Mouse (Mus musculus): ENCODE measurements around the gene Sec61b. TPM values are rescaled to one million over a fixed set of nuclear protein-coding genes. Genes with fewer than 3 reads are reported as not detected.

Gene Sec61b
- 441 TPM in 2 replicates for polyA plus RNA-seq (2016; fragmentation: Nextera tagmentation; extraction: Ambion mirVana)

DNA sequence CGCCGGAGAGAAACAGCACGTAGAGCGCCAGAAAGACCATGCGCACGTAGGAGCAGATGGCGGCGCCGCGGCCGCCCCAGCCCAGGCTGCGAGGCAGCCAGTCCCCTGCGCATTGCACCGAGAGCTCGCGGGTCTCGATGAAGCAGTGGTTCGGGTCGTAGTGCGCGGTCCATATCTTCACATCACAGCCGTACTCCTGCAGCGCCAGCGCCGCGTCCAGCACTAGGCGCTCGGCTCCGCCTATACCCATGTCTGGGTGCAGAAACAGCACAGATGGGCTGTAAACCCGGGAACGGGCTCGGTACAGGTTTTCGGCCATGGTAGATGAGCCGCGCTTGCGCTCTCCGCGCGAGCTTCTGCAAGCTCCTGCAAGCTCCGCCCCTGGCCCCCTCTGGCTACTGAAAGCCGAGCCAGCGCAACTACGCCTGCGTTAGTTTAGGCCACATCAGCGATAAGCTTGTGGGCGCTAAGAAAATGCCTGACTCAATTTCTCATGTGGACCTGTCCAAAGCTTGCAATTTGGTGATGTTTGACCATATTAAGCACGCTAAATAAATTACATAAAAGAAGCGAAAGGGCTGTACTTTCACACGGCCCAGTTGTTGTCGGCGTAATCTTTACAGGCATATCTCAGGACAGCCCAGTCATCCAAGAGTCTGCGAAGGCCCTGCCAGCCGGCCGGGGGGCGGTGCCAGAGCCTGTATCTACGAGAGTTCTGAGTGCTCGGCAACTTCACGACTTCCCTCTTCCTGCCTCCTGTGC lies at the start of gene Sec61b, which contains the start of gene Alg2:
Sec61b (plus strand) TSS at position 691 of the 762 bp plus-strand sequence.
Alg2 (minus strand) TSS at position 366 of the 762 bp plus-strand sequence.
- Histone ChIP-seq H3K4me1 (replicated peaks) (peaks cover 21% of the 10 kb centered on the region), H3K4me2 (peak within 1 kb of the TSS; percentile 73), H3K27ac (peak within 1 kb of the TSS; percentile 98), H3K36me3 (peaks cover 60% of the 10 kb centered on the region), H3K9ac (replicated peaks) (peak within 1 kb of the TSS; percentile 84), H3K4me3 (replicated peaks) (peak within 1 kb of the TSS; percentile 76), H3K9me3 (0 out of 2 replicates have a peak, but pooled peaks cover 4% of the 10 kb centered on the region), H3K27me3 (no peaks in the 10 kb centered on the region)
- peak; percentile 96 for ATAC-seq (ENCODE audit: insufficient number of reproducible peaks, insufficient read depth, low FRiP score, low TSS enrichment, low read depth)
- WGBS: under 1% methylated on average over 58 of the region's 58 CpGs

DNA sequence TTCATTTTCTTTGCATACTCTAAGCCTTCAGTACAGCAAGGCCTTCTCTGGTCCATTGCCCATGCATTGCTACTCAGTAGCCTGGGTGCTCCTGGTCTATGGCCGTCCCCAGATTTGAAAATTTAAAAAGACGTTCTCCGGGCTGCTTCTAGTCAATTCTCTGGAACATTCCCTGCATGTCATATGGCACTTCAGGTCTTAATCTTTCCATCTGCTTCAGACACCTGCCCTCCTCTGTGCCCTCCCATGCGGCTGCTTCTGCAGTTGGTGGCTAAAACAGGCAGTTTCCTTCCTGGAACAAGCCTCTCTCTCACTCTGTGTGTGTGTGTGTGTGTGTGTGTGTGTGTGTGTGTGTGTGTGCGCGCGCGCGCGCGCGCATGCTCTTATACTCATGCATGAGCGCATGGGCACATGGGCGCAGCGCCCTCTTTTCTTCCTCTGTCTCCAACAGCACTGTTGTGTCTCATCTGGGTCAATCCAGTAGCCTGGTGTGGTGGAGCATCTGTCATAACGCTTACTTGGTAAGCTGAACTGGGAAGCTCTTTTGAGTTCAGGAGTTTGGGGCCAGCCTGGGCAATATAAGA lies 49.1 kb upstream of the Sec61b start:
- no peaks in the 10 kb centered on the region for H3K36me3 ChIP-seq
- 86% methylated on average over 16 of the region's 16 CpGs for WGBS
- H3K27me3 ChIP-seq: peaks cover 31% of the 10 kb centered on the region
- H3K9ac ChIP-seq (replicated peaks): no peak overlapping the region
- H3K4me1 ChIP-seq (replicated peaks): peaks cover 16% of the 10 kb centered on the region
- H3K4me3 ChIP-seq (replicated peaks): no peak overlapping the region
- H3K4me2 ChIP-seq: no peak overlapping the region
- ATAC-seq (ENCODE audit: insufficient number of reproducible peaks, insufficient read depth, low FRiP score, low TSS enrichment, low read depth): no peak
- H3K9me3 ChIP-seq: no peaks in the 10 kb centered on the region
- no peak overlapping the region for H3K27ac ChIP-seq

DNA sequence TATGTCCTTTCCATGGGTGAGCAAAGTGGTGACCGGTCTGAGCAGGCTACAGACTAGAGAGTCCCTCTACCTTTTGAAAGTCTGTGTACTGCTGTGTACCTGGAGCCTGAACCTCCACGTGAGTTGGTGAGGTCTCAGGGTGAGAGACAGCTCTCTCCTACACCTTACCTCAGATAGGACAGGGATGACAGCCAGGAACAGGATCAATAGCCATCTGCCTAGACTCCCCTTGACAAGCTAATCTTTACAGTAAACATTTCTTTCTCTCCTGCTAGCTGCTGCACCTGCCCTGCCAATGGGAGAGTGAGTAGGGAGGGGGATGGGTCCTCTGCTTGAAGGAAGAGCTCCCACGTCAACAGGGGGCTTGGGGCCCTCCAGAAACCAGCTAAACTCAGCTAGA lies 46.9 kb upstream of the Sec61b start:
- no peak overlapping the region for H3K27ac ChIP-seq
- no peak overlapping the region for H3K9ac ChIP-seq (replicated peaks)
- H3K4me3 ChIP-seq (replicated peaks): no peak overlapping the region
- peaks cover 16% of the 10 kb centered on the region for H3K4me1 ChIP-seq (replicated peaks)
- H3K27me3 ChIP-seq: peaks cover 27% of the 10 kb centered on the region
- ATAC-seq (ENCODE audit: insufficient number of reproducible peaks, insufficient read depth, low FRiP score, low TSS enrichment, low read depth): no peak
- H3K9me3 ChIP-seq: no peaks in the 10 kb centered on the region
- WGBS: 73% methylated on average over 3 of the region's 3 CpGs
- no peak overlapping the region for H3K4me2 ChIP-seq
- no peaks in the 10 kb centered on the region for H3K36me3 ChIP-seq

DNA sequence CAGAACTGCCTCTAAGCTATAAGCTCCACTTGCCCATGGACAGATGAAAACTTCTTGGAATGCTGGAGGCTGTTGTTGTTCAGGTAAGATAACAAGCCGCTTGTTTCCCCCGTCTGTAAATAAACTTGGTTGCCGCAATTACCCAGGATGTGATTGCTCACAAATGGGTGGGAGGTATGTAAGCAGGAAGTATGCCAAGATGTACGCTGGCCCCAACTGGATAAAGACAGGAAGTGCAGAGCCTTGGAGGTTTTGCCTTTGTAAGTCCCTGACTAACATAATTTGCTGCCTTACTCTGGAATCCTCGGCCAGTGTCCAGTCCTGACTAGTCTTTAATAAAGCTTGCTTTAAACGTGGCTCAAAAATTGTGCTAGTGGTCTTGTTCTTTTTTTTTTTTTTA lies 43.9 kb upstream of the Sec61b start:
- Histone ChIP-seq H3K27me3 (peaks cover 30% of the 10 kb centered on the region), H3K4me1 (replicated peaks) (no peaks in the 10 kb centered on the region; the same call in 1 of the 2 replicates), H3K4me3 (replicated peaks) (no peak overlapping the region), H3K9me3 (no peaks in the 10 kb centered on the region), H3K4me2 (no peak overlapping the region), H3K9ac (replicated peaks) (no peak overlapping the region), H3K36me3 (no peaks in the 10 kb centered on the region), H3K27ac (no peak overlapping the region)
- WGBS: 46% methylated on average over 6 of the region's 6 CpGs
- ATAC-seq (ENCODE audit: insufficient number of reproducible peaks, insufficient read depth, low FRiP score, low TSS enrichment, low read depth): no peak

DNA sequence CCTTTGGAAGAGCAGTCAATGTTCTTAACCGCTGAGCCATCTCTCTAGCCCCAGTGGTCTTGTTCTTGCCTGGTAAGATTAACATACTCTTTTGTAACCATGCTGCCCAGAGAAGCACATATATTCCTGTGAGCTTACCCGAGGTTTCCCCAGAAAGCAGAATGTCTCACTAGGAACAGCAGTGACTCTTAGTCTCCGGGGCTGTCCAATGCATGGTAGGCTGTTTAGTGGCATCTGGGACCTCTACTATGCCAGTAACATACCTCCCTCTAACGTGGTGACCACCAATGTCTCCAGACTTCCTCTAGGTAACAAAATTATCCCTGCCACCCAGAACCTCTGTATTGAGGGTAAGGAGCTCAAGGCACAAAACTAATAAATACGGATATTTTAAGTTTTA lies 43.4 kb upstream of the Sec61b start:
- Histone ChIP-seq H3K27me3 (peaks cover 30% of the 10 kb centered on the region), H3K9me3 (no peaks in the 10 kb centered on the region), H3K36me3 (no peaks in the 10 kb centered on the region), H3K27ac (no peak overlapping the region), H3K4me1 (replicated peaks) (peaks cover 3% of the 10 kb centered on the region; the same call in 1 of the 2 replicates), H3K4me2 (no peak overlapping the region), H3K4me3 (replicated peaks) (no peak overlapping the region), H3K9ac (replicated peaks) (no peak overlapping the region)
- no peak for ATAC-seq (ENCODE audit: insufficient number of reproducible peaks, insufficient read depth, low FRiP score, low TSS enrichment, low read depth)
- 85% methylated on average over 5 of the region's 5 CpGs for WGBS

DNA sequence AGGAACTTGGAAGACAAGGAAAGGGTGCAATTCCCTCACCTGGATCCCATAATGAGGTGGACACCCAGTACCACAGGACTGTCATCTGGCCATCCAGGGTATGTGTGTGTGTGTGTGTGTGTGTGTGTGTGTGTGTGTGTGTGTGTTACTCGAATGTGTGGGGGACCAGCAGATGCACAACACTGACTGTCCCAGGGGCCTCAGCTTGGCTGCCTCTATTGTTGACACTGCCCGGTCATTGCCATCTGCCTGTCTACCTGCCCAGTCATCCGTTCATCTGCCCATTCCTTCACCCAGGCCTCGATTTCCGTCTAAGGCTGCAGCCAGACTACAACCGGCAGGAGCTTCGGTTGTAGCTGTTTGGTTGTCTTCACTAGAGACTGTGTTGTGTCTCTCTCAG lies 41.7 kb upstream of the Sec61b start:
- Histone ChIP-seq H3K36me3 (no peaks in the 10 kb centered on the region), H3K27me3 (peaks cover 38% of the 10 kb centered on the region), H3K9ac (replicated peaks) (no peak overlapping the region), H3K27ac (no peak overlapping the region), H3K4me1 (replicated peaks) (peaks cover 12% of the 10 kb centered on the region), H3K9me3 (no peaks in the 10 kb centered on the region), H3K4me2 (no peak overlapping the region), H3K4me3 (replicated peaks) (no peak overlapping the region)
- ATAC-seq (ENCODE audit: insufficient number of reproducible peaks, insufficient read depth, low FRiP score, low TSS enrichment, low read depth): no peak
- WGBS: 97% methylated on average over 7 of the region's 7 CpGs

DNA sequence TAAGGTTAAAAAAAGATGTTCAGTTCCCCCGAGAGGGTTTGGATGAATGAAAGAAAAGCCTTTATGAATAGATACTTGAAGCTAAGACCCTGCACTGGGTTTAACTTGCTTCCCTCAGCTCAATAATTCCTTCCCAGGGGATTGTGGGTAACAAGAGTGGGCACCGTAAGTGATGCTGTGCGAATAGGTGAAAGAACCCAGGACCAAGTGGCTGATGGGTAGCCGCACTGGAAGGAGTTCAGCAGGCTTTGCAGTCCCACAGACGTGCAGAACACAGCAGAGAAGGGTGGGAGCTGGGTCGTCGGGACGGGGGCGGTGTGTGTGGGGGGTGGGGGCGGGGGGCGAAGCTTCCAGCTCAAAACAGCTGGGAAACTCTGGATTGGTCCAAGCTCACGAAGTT lies 39.3 kb upstream of the Sec61b start:
- no peak for ATAC-seq (ENCODE audit: insufficient number of reproducible peaks, insufficient read depth, low FRiP score, low TSS enrichment, low read depth)
- Histone ChIP-seq H3K9ac (replicated peaks) (no peak overlapping the region), H3K27me3 (peaks cover 45% of the 10 kb centered on the region), H3K4me2 (no peak overlapping the region), H3K4me3 (replicated peaks) (no peak overlapping the region), H3K9me3 (no peaks in the 10 kb centered on the region), H3K4me1 (replicated peaks) (peaks cover 17% of the 10 kb centered on the region), H3K27ac (no peak overlapping the region), H3K36me3 (no peaks in the 10 kb centered on the region)
- 73% methylated on average over 12 of the region's 12 CpGs for WGBS

DNA sequence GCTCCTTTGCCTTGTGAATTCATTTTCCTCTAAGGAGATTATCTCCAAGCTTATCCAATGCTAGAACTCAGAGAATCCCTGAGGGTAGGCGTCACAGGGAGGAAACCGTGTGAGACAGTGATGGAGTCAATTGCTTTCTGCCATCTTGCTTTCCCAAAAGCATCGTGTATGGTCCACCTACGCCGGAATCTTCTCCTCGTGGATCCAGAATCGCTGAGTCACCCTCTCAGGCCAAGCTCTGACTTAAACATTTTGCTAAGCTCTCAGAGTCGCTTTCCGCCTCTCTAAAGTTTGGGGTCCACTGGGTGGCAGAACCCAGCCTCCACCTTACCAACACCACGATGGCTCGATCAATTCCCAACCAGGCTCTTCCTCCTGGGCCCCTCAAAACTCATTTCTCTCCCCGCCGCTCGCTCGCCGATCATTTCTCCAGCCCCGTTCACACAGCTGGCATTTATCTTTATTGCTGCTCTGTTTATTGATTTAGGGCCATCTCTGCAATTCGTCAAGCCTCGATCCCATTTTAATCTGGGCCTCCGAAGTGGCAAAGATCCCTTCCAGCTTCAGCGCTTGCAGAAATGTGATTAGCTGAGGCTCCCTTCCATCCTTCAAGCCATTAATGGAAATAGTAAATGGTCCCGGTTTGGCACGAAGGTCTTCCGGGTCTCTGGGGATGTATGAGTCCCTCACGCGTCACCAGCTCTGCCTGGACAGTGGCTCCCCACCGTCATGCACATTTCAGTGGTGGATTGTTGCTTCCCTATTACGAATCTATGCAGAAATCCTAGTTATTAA lies 38.7 kb upstream of the Sec61b start:
- Histone ChIP-seq H3K27ac (no peak overlapping the region), H3K27me3 (peaks cover 46% of the 10 kb centered on the region), H3K4me1 (replicated peaks) (peaks cover 17% of the 10 kb centered on the region), H3K9me3 (no peaks in the 10 kb centered on the region), H3K36me3 (no peaks in the 10 kb centered on the region), H3K4me2 (no peak overlapping the region), H3K9ac (replicated peaks) (no peak overlapping the region), H3K4me3 (replicated peaks) (no peak overlapping the region)
- ATAC-seq (ENCODE audit: insufficient number of reproducible peaks, insufficient read depth, low FRiP score, low TSS enrichment, low read depth): no peak
- 37% methylated on average over 28 of the region's 28 CpGs for WGBS

DNA sequence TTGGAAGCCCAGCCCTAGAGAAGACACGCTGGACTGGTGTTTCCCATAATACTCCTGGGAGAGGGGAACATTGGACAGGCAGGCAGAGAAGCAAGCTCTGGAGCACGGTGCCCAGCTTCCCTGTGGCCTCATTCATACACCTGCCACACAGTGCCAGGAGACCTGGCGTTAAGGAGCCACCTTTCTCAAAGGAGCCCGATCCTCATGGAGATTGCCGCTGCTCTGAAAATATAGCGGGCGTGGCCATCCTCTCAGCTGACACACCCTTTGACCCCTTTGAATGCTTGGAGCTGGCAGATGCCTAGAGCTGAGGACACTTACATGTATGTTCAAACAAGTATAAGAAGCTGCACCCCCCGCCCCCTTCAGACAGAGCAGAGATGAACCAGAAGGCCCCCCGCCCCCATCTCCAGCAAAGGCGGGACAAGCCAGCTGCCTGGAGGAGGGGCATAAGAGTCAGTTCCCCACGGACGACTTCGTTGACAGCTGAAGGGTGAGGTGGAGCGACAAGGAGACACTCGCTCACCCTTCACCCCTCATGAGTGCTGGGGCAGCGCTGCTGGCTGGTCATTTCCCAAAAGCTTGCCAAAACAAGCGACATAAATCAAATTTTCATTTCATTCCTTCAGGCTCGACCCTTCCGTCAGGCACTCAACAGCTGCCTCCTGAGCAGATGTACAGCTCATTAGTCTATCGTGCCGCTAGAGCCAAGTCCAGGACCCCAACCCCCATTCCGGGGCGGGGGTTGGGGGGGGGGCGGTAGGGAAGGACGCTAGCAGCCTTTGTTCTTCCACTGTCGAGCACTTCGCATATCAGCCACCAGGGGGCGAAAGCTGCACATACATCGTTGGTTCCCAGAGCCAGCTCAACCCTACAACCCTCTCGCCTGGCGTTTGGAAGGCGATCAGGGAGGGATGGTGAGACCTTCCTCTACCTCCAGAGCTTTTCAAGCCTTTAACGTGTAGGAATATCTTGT lies 36.8 kb upstream of the Sec61b start:
- ATAC-seq (ENCODE audit: insufficient number of reproducible peaks, insufficient read depth, low FRiP score, low TSS enrichment, low read depth): peak; percentile 80
- Histone ChIP-seq H3K27me3 (peaks cover 43% of the 10 kb centered on the region), H3K9ac (replicated peaks) (peak overlapping the region; percentile 78), H3K4me3 (replicated peaks) (peak overlapping the region; percentile 56), H3K9me3 (no peaks in the 10 kb centered on the region), H3K4me1 (replicated peaks) (peaks cover 17% of the 10 kb centered on the region), H3K36me3 (no peaks in the 10 kb centered on the region), H3K27ac (0 out of 2 replicates have a peak overlapping the region, but pooled peaks have one; percentile 62), H3K4me2 (peak overlapping the region; percentile 78)
- WGBS: 1% methylated on average over 33 of the region's 33 CpGs

DNA sequence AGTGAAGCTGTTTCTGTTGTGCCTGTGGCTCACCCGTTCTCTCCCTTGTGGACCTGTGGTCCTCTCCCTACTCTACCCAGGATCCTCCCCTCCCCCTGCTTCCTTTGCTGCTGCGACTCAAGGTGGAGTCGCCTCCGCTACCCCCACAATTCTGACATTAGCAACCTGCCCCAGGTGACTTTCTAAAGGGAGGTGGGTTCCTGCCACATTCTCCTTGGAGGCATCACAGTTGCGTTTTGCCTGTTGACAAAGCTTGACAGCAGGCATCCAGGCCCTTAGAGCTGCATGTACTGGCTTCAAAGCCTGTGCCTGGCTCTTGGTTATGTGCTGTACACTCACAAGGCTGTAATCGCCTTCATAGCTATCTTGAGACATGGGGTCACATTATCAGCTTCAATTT lies 35.5 kb upstream of the Sec61b start:
- no peak overlapping the region for H3K4me3 ChIP-seq (replicated peaks)
- peaks cover 17% of the 10 kb centered on the region for H3K4me1 ChIP-seq (replicated peaks)
- no peak for ATAC-seq (ENCODE audit: insufficient number of reproducible peaks, insufficient read depth, low FRiP score, low TSS enrichment, low read depth)
- no peak overlapping the region for H3K9ac ChIP-seq (replicated peaks)
- no peaks in the 10 kb centered on the region for H3K9me3 ChIP-seq
- H3K27ac ChIP-seq: no peak overlapping the region
- peaks cover 42% of the 10 kb centered on the region for H3K27me3 ChIP-seq
- H3K4me2 ChIP-seq: no peak overlapping the region
- H3K36me3 ChIP-seq: no peaks in the 10 kb centered on the region
- 77% methylated on average over 6 of the region's 6 CpGs for WGBS

Measured in limb, embryonic 12.5 days (tissue).